Mouse (Mus musculus): ENCODE data around the gene Golm1.

DNA sequence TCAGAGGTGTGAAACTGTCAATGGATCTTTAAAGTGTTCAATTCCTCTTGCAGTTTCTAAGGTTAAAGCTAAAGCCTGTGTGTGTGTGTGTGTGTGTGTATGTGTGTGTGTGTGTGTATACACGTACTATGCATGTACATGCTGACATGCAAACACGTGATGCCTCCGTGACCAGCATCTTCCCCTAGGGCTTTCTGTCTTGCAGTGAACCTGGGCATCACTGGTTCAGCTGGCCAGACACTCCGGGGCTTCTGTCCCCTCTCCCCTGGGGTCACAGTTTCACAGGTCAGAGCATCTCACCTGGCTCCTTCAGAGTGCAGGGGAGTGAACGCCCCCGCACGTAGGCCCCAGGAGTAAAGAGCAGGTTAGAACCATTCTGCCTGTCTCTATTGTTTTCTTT is 2.0 kb downstream of the Golm1 start:
- no peak for TF ChIP-seq CTCF (IDR thresholded peaks at IDR 0.05)
- no peak for TF ChIP-seq EP300 (IDR thresholded peaks at IDR 0.05)
